Mouse (Mus musculus) lung, adult 18-20 months (tissue): ENCODE measurements around the gene Fhit.

Source experiments
- DNase-seq, 2 experiments: peaks; one replicate each; pipeline ENCODE4 v3.0.0; 2022; ENCODE audit warnings: mixed read lengths in 2 of 2

Gene Fhit

DNA sequence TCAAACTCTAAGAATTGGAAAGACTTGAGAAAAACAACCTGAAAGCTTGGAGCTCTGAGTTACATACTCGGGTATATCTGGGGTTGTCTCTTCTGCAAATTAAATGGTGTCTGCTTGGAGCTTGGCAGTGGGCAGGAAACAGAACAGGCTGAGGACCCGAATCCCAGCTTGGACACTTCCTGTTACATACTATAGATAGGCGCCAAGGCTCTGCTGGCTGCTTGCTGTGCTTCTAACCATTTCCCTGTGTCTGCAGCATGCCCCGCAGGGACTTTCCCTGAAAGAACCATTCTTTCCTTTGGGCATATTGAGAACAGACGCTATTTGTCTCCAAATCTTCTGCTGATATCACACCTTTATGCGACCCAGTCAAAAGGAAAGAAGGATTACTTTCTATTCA, 1606.0 kb downstream of the Fhit start:
- DNase-seq, result no peak

DNA sequence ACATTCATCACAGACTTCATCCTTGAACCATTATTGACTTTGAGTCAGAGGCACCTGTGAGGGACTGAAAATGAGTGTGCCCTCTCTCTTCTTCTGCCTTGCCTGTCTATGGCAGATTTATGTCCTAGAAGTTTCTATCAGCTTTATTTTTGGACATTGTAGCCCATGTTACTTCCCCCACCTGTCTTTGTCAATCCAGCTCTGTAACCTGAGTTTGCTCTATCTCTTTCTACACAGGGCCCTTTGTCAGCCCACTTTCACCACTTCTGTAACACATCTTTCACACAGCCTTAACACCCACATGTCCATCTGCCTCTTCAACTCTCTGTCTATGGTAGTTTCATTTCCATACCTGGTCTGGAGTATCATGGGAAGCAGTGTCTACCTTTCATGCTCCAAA, 1609.7 kb downstream of the Fhit start:
- no peak for DNase-seq

DNA sequence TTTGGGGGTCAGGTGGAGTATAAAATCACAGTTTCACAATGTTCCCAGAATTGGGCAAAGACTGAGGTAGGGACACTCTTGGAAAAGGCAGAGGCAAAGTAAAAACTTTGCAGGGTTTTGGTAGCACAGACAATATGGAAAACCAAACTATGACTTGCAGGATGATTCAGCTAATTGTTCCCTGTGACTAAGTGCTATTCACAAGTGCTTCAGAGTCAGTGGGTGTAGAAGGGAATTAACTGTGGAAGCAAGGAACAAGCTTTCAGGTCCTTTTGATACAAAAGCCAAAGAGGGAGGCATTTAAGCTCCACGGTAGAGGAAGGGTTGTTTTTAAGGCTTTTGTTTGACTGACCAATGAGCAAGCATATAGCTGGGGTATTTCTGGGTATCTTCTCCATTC, 1613.9 kb downstream of the Fhit start:
- DNase-seq, result no peak

DNA sequence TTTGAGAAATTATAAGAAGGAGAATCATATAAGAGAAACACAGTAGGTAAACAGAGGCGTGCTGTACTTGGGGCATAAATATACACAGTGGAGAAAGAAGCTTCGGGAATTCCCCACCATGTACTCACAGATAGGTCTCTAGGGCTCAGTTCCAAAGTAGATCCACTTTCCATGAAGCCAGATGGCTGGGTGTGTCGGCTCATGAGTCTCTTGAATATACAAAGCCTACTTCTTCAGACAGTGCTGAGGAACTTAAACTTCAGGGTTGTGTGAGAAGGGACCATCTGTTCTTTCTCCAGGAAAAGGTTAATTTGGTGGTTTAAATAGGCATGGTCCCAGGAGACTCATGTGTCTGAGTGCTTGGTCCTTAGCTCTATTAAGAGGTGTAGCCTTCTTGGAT, 1617.5 kb downstream of the Fhit start:
- DNase-seq, result no peak

DNA sequence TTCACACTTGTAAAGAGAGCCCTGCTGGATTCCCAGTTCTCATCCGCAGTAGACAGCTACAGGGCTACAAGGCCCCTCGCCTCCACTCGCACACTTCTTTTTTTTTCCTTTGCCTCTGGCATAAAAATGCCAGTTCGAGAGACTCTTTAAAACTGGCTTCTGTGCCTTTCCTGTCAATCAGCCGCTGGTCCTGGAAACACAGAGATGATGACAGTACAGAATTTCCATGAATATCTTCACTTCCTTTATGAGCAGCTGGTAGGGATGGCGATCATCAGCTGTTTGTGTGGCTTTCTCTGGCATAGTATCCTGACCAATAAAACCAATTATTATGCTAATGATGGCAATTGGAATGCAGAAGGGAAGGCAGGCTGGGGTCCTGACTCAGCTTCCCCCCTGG, 1626.3 kb downstream of the Fhit start:
- no peak for DNase-seq

DNA sequence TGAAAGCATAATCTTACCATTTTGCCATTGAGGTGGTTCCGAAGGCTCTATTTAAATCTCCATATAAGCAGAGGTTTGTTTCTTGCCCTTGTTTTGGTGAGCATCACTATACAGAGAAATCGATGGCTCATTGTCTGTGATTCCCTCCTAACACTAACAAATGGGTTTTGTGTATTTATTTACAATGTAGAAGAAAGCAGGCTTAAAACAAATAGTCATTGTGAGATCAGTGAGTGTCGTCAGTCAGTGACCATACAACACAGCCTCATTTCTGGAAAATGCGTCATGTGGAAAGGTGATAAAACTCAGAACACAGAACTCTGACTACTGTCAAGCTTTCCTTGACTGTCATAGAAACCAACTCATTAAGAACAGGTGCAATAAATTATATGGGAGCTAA, 1632.6 kb downstream of the Fhit start:
- no peak for DNase-seq

DNA sequence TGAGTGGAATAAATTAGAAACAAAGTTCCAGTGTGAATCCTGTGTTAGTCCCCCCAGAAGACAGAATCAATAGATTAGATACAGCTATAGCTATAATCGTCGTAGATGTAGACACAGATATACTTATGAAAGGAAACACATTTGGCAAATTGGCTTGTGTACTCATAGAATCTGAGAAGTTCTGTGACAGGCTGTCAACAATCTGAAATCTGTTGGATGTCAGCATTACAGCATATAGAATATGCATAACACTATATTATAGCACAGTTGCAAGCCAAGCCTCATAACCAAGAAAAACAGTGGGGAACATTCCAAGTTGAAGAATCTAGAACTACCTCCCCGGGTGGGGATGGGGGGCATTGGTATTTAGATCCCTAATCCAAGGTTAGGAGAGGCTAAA, 1635.7 kb downstream of the Fhit start:
- no peak for DNase-seq

DNA sequence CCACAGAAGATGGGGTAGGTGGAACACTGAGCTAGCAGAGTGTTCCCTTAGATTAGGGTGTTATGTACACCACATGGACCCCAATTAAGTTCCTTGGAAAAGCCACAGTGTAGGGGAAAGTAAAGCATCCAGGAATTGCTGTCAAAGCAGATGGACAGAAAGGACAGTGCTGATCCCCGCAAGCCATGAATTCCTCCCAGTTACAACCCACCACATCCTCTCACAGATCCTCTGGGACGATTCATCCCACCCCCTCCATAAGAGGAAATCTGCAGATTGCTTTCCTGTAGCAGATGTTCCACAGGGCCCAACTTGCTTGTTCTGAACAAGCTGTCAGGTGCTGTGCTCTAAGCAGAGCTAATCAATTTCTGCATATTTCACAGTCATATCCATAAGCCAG, 1644.2 kb downstream of the Fhit start:
- no peak for DNase-seq

DNA sequence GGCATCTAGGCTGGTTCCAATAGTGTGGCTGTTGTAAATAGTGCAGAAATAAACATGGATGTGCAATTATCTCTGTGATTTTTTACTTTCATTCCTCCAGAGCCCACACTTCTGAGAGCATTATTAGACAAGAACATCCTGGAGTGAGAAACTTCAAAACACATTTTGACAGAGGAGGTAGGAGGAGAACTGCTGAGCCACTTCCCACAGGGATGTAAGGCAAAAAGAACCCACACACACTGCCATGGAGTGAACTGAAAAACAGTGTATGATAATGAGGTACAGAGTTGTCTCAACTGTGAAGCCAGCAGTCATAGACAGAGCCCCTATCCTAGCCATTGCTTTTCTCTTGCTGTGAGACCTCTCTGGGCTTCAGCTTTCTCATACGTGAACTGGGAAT, 1652.2 kb downstream of the Fhit start:
- no peak for DNase-seq
